ENCODE assay signal across 21 mouse cellular contexts in the genomic region with DNA sequence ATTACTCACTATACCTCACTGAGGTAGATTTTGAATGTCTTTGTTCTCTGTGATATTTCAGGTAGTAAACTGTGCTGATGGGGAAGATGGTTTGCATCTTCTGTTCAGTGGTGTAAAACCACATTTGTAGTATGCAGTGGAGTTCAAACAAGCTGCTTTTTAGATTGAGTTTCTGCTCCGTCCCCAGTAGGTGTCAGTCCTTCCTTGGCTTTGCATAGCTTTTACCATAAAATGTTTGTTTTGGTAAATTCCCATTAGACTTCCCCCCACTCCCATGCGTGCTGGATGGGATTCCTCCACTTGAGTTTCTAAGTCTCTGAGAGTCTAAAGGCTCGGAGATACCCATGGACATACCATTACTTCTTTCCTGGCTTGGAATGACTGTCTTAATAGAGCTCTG.
DNase-seq lines count a peak whose midpoint lies in the region; ATAC-seq and TF ChIP-seq lines count a peak whose summit lies in the region.
"Had no signal": no experiment of that assay in that cellular context is flagged by ENCODE, and none has a peak within 500 bp of the region (broad histone marks: within the 10 kb centered on the region; RNA-seq: fewer than 3 reads in every experiment).

No protein-coding gene starts in this region.

- DNase-seq in embryonic facial prominence, embryonic 11.5 days (ENCODE audit: low spot score), result peak; percentile 9
- no peak for DNase-seq in embryonic facial prominence, embryonic 10.5 days (ENCODE audit: low spot score)
- no peak for DNase-seq in left cerebral cortex, adult 2 months (ENCODE audit: extremely low spot score in 1 of 2, low spot score in 2 of 2)
- no peak for DNase-seq in left cerebral cortex, adult 11 months (ENCODE audit: low spot score)
- peak; percentile 6 for DNase-seq in CH12.LX (ENCODE audit: extremely low read depth)
- DNase-seq in stomach, postnatal 0 days (ENCODE audit: low spot score), result no peak
- no peak for DNase-seq in cerebellum, adult 2 months
- DNase-seq in hindbrain, postnatal 0 days (ENCODE audit: low spot score), result no peak
- DNase-seq: adrenal gland, postnatal 36 days; cerebellum, adult 9-10 months; embryo, embryonic 11 days; gastrocnemius, postnatal 10 days; heart, adult 2 months; kidney, postnatal 25 days; layer of hippocampus, adult 9-11 months; lung, adult 18-20 months; midbrain, embryonic 14.5 days had no signal

- no peak for TF ChIP-seq POLR2A in CH12.LX (IDR thresholded peaks at IDR 0.05; ENCODE audit: low read depth, low read length)
- no peak for TF ChIP-seq POLR2A in cerebellum, adult 2 months (IDR thresholded peaks at IDR 0.05; ENCODE audit: borderline replicate concordance, insufficient read depth, low read length)

- 56% methylated on average over 3 of the region's 3 CpGs for WGBS in embryonic facial prominence, embryonic 11.5 days
- 63% methylated on average over 3 of the region's 3 CpGs for WGBS in embryonic facial prominence, embryonic 10.5 days
- WGBS in stomach, postnatal 0 days, result 56% methylated on average over 3 of the region's 3 CpGs
- 70% methylated on average over 3 of the region's 3 CpGs for WGBS in cerebellum, adult 2 months
- whole genome bisulfite sequencing in hindbrain, postnatal 0 days, result 65% methylated on average over 3 of the region's 3 CpGs

- ATAC-seq in embryonic facial prominence, embryonic 11.5 days (replicated peaks; ENCODE audit: insufficient number of reproducible peaks, low FRiP score, low TSS enrichment, low read depth), result no peak
- no peak for ATAC-seq in stomach, postnatal 0 days (ENCODE audit: low FRiP score, low TSS enrichment)
- no peak for ATAC-seq in hindbrain, postnatal 0 days
- ATAC-seq: forebrain, embryonic 15.5 days; intestine, embryonic 15.5 days had no signal

- H3K36me3 ChIP-seq in embryonic facial prominence, embryonic 11.5 days (replicated peaks; ENCODE audit: control insufficient read depth, insufficient read depth, low read depth, low read length), result no peaks in the 10 kb centered on the region
- H3K36me3 ChIP-seq in embryonic facial prominence, embryonic 10.5 days (replicated peaks), result no peaks in the 10 kb centered on the region
- no peaks in the 10 kb centered on the region for H3K36me3 ChIP-seq in CH12.LX (replicated peaks in 1 of 2; ENCODE audit: control insufficient read depth in 1 of 2, insufficient read depth in 1 of 2, low read length in 1 of 2)
- no peaks in the 10 kb centered on the region for H3K36me3 ChIP-seq in stomach, postnatal 0 days (ENCODE audit: control insufficient read depth, insufficient read depth, low read length)
- H3K36me3 ChIP-seq in hindbrain, postnatal 0 days (ENCODE audit: insufficient read depth, low read length), result no peaks in the 10 kb centered on the region
- H3K36me3 ChIP-seq: forebrain, embryonic 15.5 days; intestine, embryonic 15.5 days; limb, embryonic 15.5 days had no signal

- no peaks in the 10 kb centered on the region for H3K4me1 ChIP-seq in embryonic facial prominence, embryonic 11.5 days (ENCODE audit: control insufficient read depth, insufficient read depth, low read length)
- no peaks in the 10 kb centered on the region for H3K4me1 ChIP-seq in embryonic facial prominence, embryonic 10.5 days
- no peaks in the 10 kb centered on the region for H3K4me1 ChIP-seq in CH12.LX (ENCODE audit: control insufficient read depth in 1 of 2, insufficient read depth in 2 of 2)
- H3K4me1 ChIP-seq in stomach, postnatal 0 days (replicated peaks; ENCODE audit: control insufficient read depth, insufficient read depth), result no peaks in the 10 kb centered on the region
- no peaks in the 10 kb centered on the region for H3K4me1 ChIP-seq in cerebellum, adult 2 months (ENCODE audit: control insufficient read depth, insufficient read depth, low read length)
- no peaks in the 10 kb centered on the region for H3K4me1 ChIP-seq in hindbrain, postnatal 0 days (ENCODE audit: insufficient read depth, low read length)
- H3K4me1 ChIP-seq: forebrain, embryonic 15.5 days; hindbrain, embryonic 13.5 days; intestine, embryonic 15.5 days; limb, embryonic 15.5 days had no signal

- peak; percentile 20 for TF ChIP-seq CTCF in left cerebral cortex, adult 2 months (IDR thresholded peaks at IDR 0.05)
- peak in 1 of 2 experiments; percentile 54; a peak in 2 of 4 replicates for TF ChIP-seq CTCF in CH12.LX (conservative IDR thresholded peaks at IDR 0.05 in 1 of 2, IDR thresholded peaks at IDR 0.05 in 1 of 2; ENCODE audit: low read depth in 2 of 2, low read length in 2 of 2)
- peak; percentile 49 for TF ChIP-seq CTCF in stomach, postnatal 0 days (IDR thresholded peaks at IDR 0.05; ENCODE audit: low read depth)
- TF ChIP-seq CTCF in cerebellum, adult 2 months (IDR thresholded peaks at IDR 0.05; ENCODE audit: borderline replicate concordance, insufficient read depth, low read depth, low read length), result no peak
- TF ChIP-seq CTCF in hindbrain, postnatal 0 days (IDR thresholded peaks at IDR 0.05; ENCODE audit: low read depth), result no peak

- TF ChIP-seq EP300 in CH12.LX (IDR thresholded peaks at IDR 0.05; ENCODE audit: low read length), result no peak
- TF ChIP-seq EP300 in stomach, postnatal 0 days (optimal IDR thresholded peaks at IDR 0.05), result no peak

- intact Hi-C loops in left cerebral cortex, adult 2 months (cut with DNase I), result no loop called here

- dilution Hi-C loops in CH12.LX (cut with MboI; ENCODE audit: extremely low pct_ligation_motif_present, extremely low pct_unique_long_range_greater_than_20kb, low sequenced_read_pairs), result no loop called here

- no peak overlapping the region for H3K27ac ChIP-seq in embryonic facial prominence, embryonic 11.5 days (replicated peaks; ENCODE audit: low read depth, low read length)
- H3K27ac ChIP-seq in embryonic facial prominence, embryonic 10.5 days (replicated peaks), result no peak overlapping the region
- no peak overlapping the region for H3K27ac ChIP-seq in left cerebral cortex, adult 2 months
- no peak overlapping the region for H3K27ac ChIP-seq in CH12.LX (ENCODE audit: insufficient read depth, low read depth)
- no peak overlapping the region for H3K27ac ChIP-seq in stomach, postnatal 0 days (replicated peaks)
- no peak overlapping the region for H3K27ac ChIP-seq in cerebellum, adult 2 months (ENCODE audit: insufficient read depth, low read length)
- H3K27ac ChIP-seq in hindbrain, postnatal 0 days, result no peak overlapping the region
- H3K27ac ChIP-seq: forebrain, embryonic 15.5 days; heart, adult 2 months; hindbrain, embryonic 13.5 days; intestine, embryonic 15.5 days; limb, embryonic 15.5 days had no signal

- no peaks in the 10 kb centered on the region for H3K9me3 ChIP-seq in embryonic facial prominence, embryonic 11.5 days (replicated peaks; ENCODE audit: control insufficient read depth, low read length)
- H3K9me3 ChIP-seq in embryonic facial prominence, embryonic 10.5 days, result no peaks in the 10 kb centered on the region
- H3K9me3 ChIP-seq in CH12.LX (replicated peaks; ENCODE audit: low read length), result no peaks in the 10 kb centered on the region
- no peaks in the 10 kb centered on the region for H3K9me3 ChIP-seq in stomach, postnatal 0 days (ENCODE audit: control insufficient read depth, low read length)
- no peaks in the 10 kb centered on the region for H3K9me3 ChIP-seq in hindbrain, postnatal 0 days (ENCODE audit: low read length)
- H3K9me3 ChIP-seq: forebrain, embryonic 15.5 days; hindbrain, embryonic 13.5 days; intestine, embryonic 15.5 days; limb, embryonic 15.5 days had no signal

- H3K27me3 ChIP-seq in embryonic facial prominence, embryonic 11.5 days (ENCODE audit: control insufficient read depth, insufficient read depth, low read length), result no peaks in the 10 kb centered on the region
- no peaks in the 10 kb centered on the region for H3K27me3 ChIP-seq in embryonic facial prominence, embryonic 10.5 days (replicated peaks; ENCODE audit: low read depth, poor library complexity, severe bottlenecking)
- no peaks in the 10 kb centered on the region for H3K27me3 ChIP-seq in CH12.LX (replicated peaks)
- no peaks in the 10 kb centered on the region for H3K27me3 ChIP-seq in stomach, postnatal 0 days (ENCODE audit: control insufficient read depth, insufficient read depth, low read length)
- H3K27me3 ChIP-seq in cerebellum, adult 2 months (ENCODE audit: control insufficient read depth, insufficient read depth, low read length), result no peaks in the 10 kb centered on the region
- no peaks in the 10 kb centered on the region for H3K27me3 ChIP-seq in hindbrain, postnatal 0 days (ENCODE audit: insufficient read depth, low read length)
- H3K27me3 ChIP-seq: forebrain, embryonic 15.5 days; hindbrain, embryonic 13.5 days; intestine, embryonic 15.5 days; limb, embryonic 15.5 days had no signal

- TF ChIP-seq RAD21 in CH12.LX (IDR thresholded peaks at IDR 0.05; ENCODE audit: low read depth, low read length), result peak; percentile 56

- H3K79me2 ChIP-seq in CH12.LX (replicated peaks; ENCODE audit: control insufficient read depth, extremely low read depth, insufficient read depth, poor library complexity, severe bottlenecking), result no peaks in the 10 kb centered on the region

- in situ Hi-C loops in CH12.LX (cut with MboI; ENCODE audit: low pct_ligation_motif_present, low pct_unique_long_range_greater_than_20kb, low sequenced_read_pairs), result no loop called here

- no peak overlapping the region for H3K4me2 ChIP-seq in embryonic facial prominence, embryonic 11.5 days (ENCODE audit: low read depth, low read length)
- H3K4me2 ChIP-seq in CH12.LX (ENCODE audit: insufficient read depth, low read depth, poor library complexity, severe bottlenecking), result no peak overlapping the region
- H3K4me2 ChIP-seq in stomach, postnatal 0 days (replicated peaks; ENCODE audit: low read depth), result no peak overlapping the region
- no peak overlapping the region for H3K4me2 ChIP-seq in hindbrain, postnatal 0 days (ENCODE audit: low read depth, low read length)
- H3K4me2 ChIP-seq: forebrain, embryonic 15.5 days; hindbrain, embryonic 13.5 days; intestine, embryonic 15.5 days; limb, embryonic 15.5 days had no signal

- H3K4me3 ChIP-seq in embryonic facial prominence, embryonic 11.5 days (ENCODE audit: low read depth, low read length), result no peak overlapping the region
- no peak overlapping the region for H3K4me3 ChIP-seq in embryonic facial prominence, embryonic 10.5 days
- no peak overlapping the region for H3K4me3 ChIP-seq in left cerebral cortex, adult 2 months
- no peak overlapping the region for H3K4me3 ChIP-seq in CH12.LX (replicated peaks in 1 of 3; ENCODE audit: low read depth in 2 of 3, low read length in 2 of 3, poor library complexity in 1 of 3)
- H3K4me3 ChIP-seq in stomach, postnatal 0 days (ENCODE audit: low read depth, low read length), result no peak overlapping the region
- no peak overlapping the region for H3K4me3 ChIP-seq in cerebellum, adult 2 months (replicated peaks; ENCODE audit: insufficient read depth, low read depth, low read length)
- no peak overlapping the region for H3K4me3 ChIP-seq in hindbrain, postnatal 0 days (ENCODE audit: low read length)
- H3K4me3 ChIP-seq: forebrain, embryonic 15.5 days; heart, adult 2 months; hindbrain, embryonic 13.5 days; intestine, embryonic 15.5 days; limb, embryonic 15.5 days had no signal

- H3K9ac ChIP-seq in embryonic facial prominence, embryonic 11.5 days (replicated peaks; ENCODE audit: low read length), result no peak overlapping the region
- no peak overlapping the region for H3K9ac ChIP-seq in CH12.LX (ENCODE audit: insufficient read depth, low read depth)
- no peak overlapping the region for H3K9ac ChIP-seq in stomach, postnatal 0 days (ENCODE audit: low read length)
- H3K9ac ChIP-seq in hindbrain, postnatal 0 days (replicated peaks; ENCODE audit: low read length), result no peak overlapping the region
- H3K9ac ChIP-seq: forebrain, embryonic 15.5 days; hindbrain, embryonic 13.5 days; intestine, embryonic 15.5 days; limb, embryonic 15.5 days had no signal

Comparison
In these comparisons a context has a peak if more than half of its experiments do, and no peak if none do; other contexts are left out.
1. DNase-seq: peak in embryonic facial prominence, embryonic 11.5 days (single experiment) and CH12.LX (single experiment); none in embryonic facial prominence, embryonic 10.5 days (single experiment), left cerebral cortex, adult 2 months (0 of 2), left cerebral cortex, adult 11 months (single experiment), stomach, postnatal 0 days (single experiment), cerebellum, adult 2 months (0 of 2) and hindbrain, postnatal 0 days (single experiment).
2. CTCF ChIP-seq: peak in left cerebral cortex, adult 2 months (single experiment) and stomach, postnatal 0 days (single experiment); none in cerebellum, adult 2 months (single experiment) and hindbrain, postnatal 0 days (single experiment).